Mouse (Mus musculus) heart, embryonic 10.5 days (tissue): Measurements from ENCODE around the gene Slc5a8. TPM values are rescaled to one million over a fixed set of nuclear protein-coding genes. Genes with fewer than 3 reads are reported as not detected.

Experiments used
- DNase-seq: peaks from one replicate; pipeline ENCODE4 v3.0.0-alpha.2; 2017; ENCODE audit warnings: low spot score
- H3K27ac ChIP-seq: fragments of 300-500 bp; sonication (generic); 2 replicates; pipeline ENCODE4 v1.5.1; 2016; ENCODE audit warnings: mild to moderate bottlenecking
- H3K27me3 ChIP-seq: fragments of 300-500 bp; sonication (generic); 2 replicates; pipeline ENCODE4 v1.6.1; 2016; ENCODE audit warnings: mild to moderate bottlenecking; ENCODE audit not compliant: poor library complexity, insufficient read depth, severe bottlenecking
- H3K36me3 ChIP-seq: fragments of 300-500 bp; sonication (generic); 2 replicates; pipeline ENCODE4 v1.6.1; 2016; ENCODE audit warnings: mild to moderate bottlenecking, moderate library complexity
- H3K4me1 ChIP-seq: fragments of 300-500 bp; sonication (generic); 2 replicates; pipeline ENCODE4 v1.6.1; 2016; ENCODE audit warnings: mild to moderate bottlenecking
- H3K4me3 ChIP-seq: fragments of 300-500 bp; sonication (generic); 2 replicates; pipeline ENCODE4 v1.5.1; 2016; ENCODE audit warnings: mild to moderate bottlenecking, moderate library complexity
- H3K9me3 ChIP-seq: fragments of 300-500 bp; sonication (generic); 2 replicates; pipeline ENCODE4 v1.6.1; 2016; ENCODE audit warnings: mild to moderate bottlenecking, moderate library complexity
- WGBS: fragments of 180-500 bp; shearing (Covaris S2); methylation state at CpG from one replicate; pipeline ENCODE4 v1.1.7; 2016; 5-methylcytosine and 5-hydroxymethylcytosine counted together
- polyA plus RNA-seq: library from polyadenylated mRNA; unstranded; fragments of >200 nt; fragmentation: Nextera tagmentation; extraction: Ambion mirVana; gene quantifications from 2 replicates; pipeline ENCODE4 v1.2.1, GENCODE M21; 2016

Gene Slc5a8
- polyA plus RNA-seq = 0.04 and 0.09 TPM in 2 replicates

GRCm38 (mm10) chr10:88885632-88886090 lies at the start of gene Slc5a8:
Slc5a8 (plus strand) TSS chr10:88885992.
- DNase-seq = no peak
- H3K9me3 ChIP-seq = no peaks in the 10 kb centered on the region
- peak within 1 kb of the TSS; percentile 51 for H3K4me3 ChIP-seq
- H3K36me3 ChIP-seq = no peaks in the 10 kb centered on the region
- WGBS = 6% methylated on average over 31 of the region's 31 CpGs
- no peak within 1 kb of the TSS for H3K27ac ChIP-seq
- H3K27me3 ChIP-seq = peaks cover 35% of the 10 kb centered on the region
- H3K4me1 ChIP-seq = peaks cover 12% of the 10 kb centered on the region

- WGBS = 83% methylated on average over 7 of the region's 7 CpGs
- Histone ChIP-seq H3K4me3 (no peak overlapping the region), H3K4me1 (no peaks in the 10 kb centered on the region), H3K27ac (no peak overlapping the region), H3K36me3 (no peaks in the 10 kb centered on the region), H3K9me3 (no peaks in the 10 kb centered on the region), H3K27me3 (no peaks in the 10 kb centered on the region)
- no peak for DNase-seq
Measured at GRCm38 (mm10) chr10:88848876-88849476, 36.8 kb upstream of the Slc5a8 start.

GRCm38 (mm10) chr10:88849976-88850375 lies 35.8 kb upstream of the Slc5a8 start:
- no peaks in the 10 kb centered on the region for H3K27me3 ChIP-seq
- H3K4me1 ChIP-seq = no peaks in the 10 kb centered on the region
- no peaks in the 10 kb centered on the region for H3K9me3 ChIP-seq
- no peaks in the 10 kb centered on the region for H3K36me3 ChIP-seq
- 86% methylated on average over 4 of the region's 4 CpGs for WGBS
- no peak for DNase-seq
- no peak overlapping the region for H3K27ac ChIP-seq
- H3K4me3 ChIP-seq = no peak overlapping the region

GRCm38 (mm10) chr10:88853326-88853725 lies 32.5 kb upstream of the Slc5a8 start:
- Histone ChIP-seq H3K27ac (no peak overlapping the region), H3K36me3 (no peaks in the 10 kb centered on the region), H3K27me3 (no peaks in the 10 kb centered on the region), H3K4me3 (no peak overlapping the region), H3K4me1 (no peaks in the 10 kb centered on the region), H3K9me3 (no peaks in the 10 kb centered on the region)
- DNase-seq = no peak
- 82% methylated on average over 7 of the region's 7 CpGs for WGBS

- H3K4me1 ChIP-seq = no peaks in the 10 kb centered on the region
- 73% methylated on average over 3 of the region's 3 CpGs for WGBS
- DNase-seq = no peak
- no peak overlapping the region for H3K4me3 ChIP-seq
- H3K27me3 ChIP-seq = no peaks in the 10 kb centered on the region
- H3K9me3 ChIP-seq = no peaks in the 10 kb centered on the region
- H3K27ac ChIP-seq = no peak overlapping the region
- no peaks in the 10 kb centered on the region for H3K36me3 ChIP-seq
Measured at GRCm38 (mm10) chr10:88860911-88861310, 24.9 kb upstream of the Slc5a8 start.

- H3K4me1 ChIP-seq = no peaks in the 10 kb centered on the region
- no peak overlapping the region for H3K27ac ChIP-seq
- H3K27me3 ChIP-seq = no peaks in the 10 kb centered on the region
- DNase-seq = no peak
- H3K4me3 ChIP-seq = no peak overlapping the region
- H3K9me3 ChIP-seq = no peaks in the 10 kb centered on the region
- no peaks in the 10 kb centered on the region for H3K36me3 ChIP-seq
Measured at GRCm38 (mm10) chr10:88861416-88861815, 24.4 kb upstream of the Slc5a8 start.

GRCm38 (mm10) chr10:88862293-88862692 lies 23.5 kb upstream of the Slc5a8 start:
- no peak for DNase-seq
- no peaks in the 10 kb centered on the region for H3K4me1 ChIP-seq
- H3K27me3 ChIP-seq = no peaks in the 10 kb centered on the region
- WGBS = 80% methylated on average over 5 of the region's 5 CpGs
- no peaks in the 10 kb centered on the region for H3K36me3 ChIP-seq
- H3K4me3 ChIP-seq = no peak overlapping the region
- no peaks in the 10 kb centered on the region for H3K9me3 ChIP-seq
- H3K27ac ChIP-seq = no peak overlapping the region

GRCm38 (mm10) chr10:88866017-88866416 lies 19.8 kb upstream of the Slc5a8 start:
- H3K36me3 ChIP-seq = no peaks in the 10 kb centered on the region
- DNase-seq = no peak
- H3K4me1 ChIP-seq = no peaks in the 10 kb centered on the region
- WGBS = 58% methylated on average over 2 of the region's 2 CpGs
- H3K4me3 ChIP-seq = no peak overlapping the region
- no peaks in the 10 kb centered on the region for H3K27me3 ChIP-seq
- no peaks in the 10 kb centered on the region for H3K9me3 ChIP-seq
- H3K27ac ChIP-seq = no peak overlapping the region

GRCm38 (mm10) chr10:88874870-88875269 lies 10.9 kb upstream of the Slc5a8 start:
- no peaks in the 10 kb centered on the region for H3K4me1 ChIP-seq
- no peaks in the 10 kb centered on the region for H3K27me3 ChIP-seq
- H3K27ac ChIP-seq = no peak overlapping the region
- 61% methylated on average over 5 of the region's 5 CpGs for WGBS
- no peaks in the 10 kb centered on the region for H3K36me3 ChIP-seq
- H3K9me3 ChIP-seq = no peaks in the 10 kb centered on the region
- no peak for DNase-seq
- no peak overlapping the region for H3K4me3 ChIP-seq

- H3K36me3 ChIP-seq = no peaks in the 10 kb centered on the region
- H3K4me1 ChIP-seq = no peaks in the 10 kb centered on the region
- no peaks in the 10 kb centered on the region for H3K9me3 ChIP-seq
- WGBS = 59% methylated on average over 7 of the region's 7 CpGs
- H3K27me3 ChIP-seq = no peaks in the 10 kb centered on the region
- H3K27ac ChIP-seq = no peak overlapping the region
- no peak for DNase-seq
- H3K4me3 ChIP-seq = no peak overlapping the region
Measured at GRCm38 (mm10) chr10:88877421-88877820, 8.4 kb upstream of the Slc5a8 start.

- WGBS = 78% methylated on average over 2 of the region's 2 CpGs
Measured at GRCm38 (mm10) chr10:88883721-88884120, 2.1 kb upstream of the Slc5a8 start.

GRCm38 (mm10) chr10:88884836-88885235 lies 956 bp upstream of the Slc5a8 start:
- WGBS = 73% methylated on average over 6 of the region's 6 CpGs
- Histone ChIP-seq H3K27me3 (peaks cover 35% of the 10 kb centered on the region), H3K4me1 (peaks cover 12% of the 10 kb centered on the region), H3K36me3 (no peaks in the 10 kb centered on the region), H3K4me3 (no peak overlapping the region), H3K9me3 (no peaks in the 10 kb centered on the region), H3K27ac (no peak overlapping the region)
- DNase-seq = no peak

More at GRCm38 (mm10) chr10:88883721-88884120, 2.1 kb upstream of the Slc5a8 start:
- Histone ChIP-seq H3K4me3 (no peak overlapping the region), H3K4me1 (peaks cover 12% of the 10 kb centered on the region), H3K36me3 (no peaks in the 10 kb centered on the region), H3K27me3 (peaks cover 35% of the 10 kb centered on the region), H3K9me3 (no peaks in the 10 kb centered on the region), H3K27ac (no peak overlapping the region)
- no peak for DNase-seq

GRCm38 (mm10) chr10:88886114-88886513 lies 322 bp downstream of the Slc5a8 start:
- WGBS = 5% methylated on average over 32 of the region's 32 CpGs
- no peak for DNase-seq
- Histone ChIP-seq H3K4me3 (peak overlapping the region; percentile 51), H3K27ac (no peak overlapping the region), H3K36me3 (no peaks in the 10 kb centered on the region), H3K9me3 (no peaks in the 10 kb centered on the region), H3K27me3 (peaks cover 35% of the 10 kb centered on the region), H3K4me1 (peaks cover 12% of the 10 kb centered on the region)

- no peak overlapping the region for H3K4me3 ChIP-seq
- H3K9me3 ChIP-seq = no peaks in the 10 kb centered on the region
- peaks cover 12% of the 10 kb centered on the region for H3K4me1 ChIP-seq
- H3K27ac ChIP-seq = no peak overlapping the region
- DNase-seq = no peak
- H3K36me3 ChIP-seq = no peaks in the 10 kb centered on the region
- peaks cover 33% of the 10 kb centered on the region for H3K27me3 ChIP-seq
- 77% methylated on average over 2 of the region's 2 CpGs for WGBS
Measured at GRCm38 (mm10) chr10:88888376-88888775, 2.6 kb downstream of the Slc5a8 start.
